Mouse (Mus musculus): ENCODE measurements around the gene Celsr3. TPM values are rescaled to one million over a fixed set of nuclear protein-coding genes. Genes with fewer than 3 reads are reported as not detected.

Celsr3 gene
- polyA plus RNA-seq, 1 experiment from 2014 or later, result 0.20 TPM

Small RNA genes within 50 kb of the gene (microRNA-seq; reads per million reads assigned to microRNA genes)
- gene Gm23156, result not detected

Other genes with a start within 250 kb of the Celsr3 start
- 152 and 167 TPM in 2 replicates for gene Wdr6, start 247.6 kb upstream of the Celsr3 start, polyA plus RNA-seq (2014; fragmentation: Nextera tagmentation; extraction: Ambion mirVana)
- 6.7 and 7.2 TPM in 2 replicates for gene P4htm, start 228.7 kb upstream of the Celsr3 start, polyA plus RNA-seq (2014; fragmentation: Nextera tagmentation; extraction: Ambion mirVana)
- gene Arih2, start 176.9 kb upstream of the Celsr3 start, polyA plus RNA-seq (2014; fragmentation: Nextera tagmentation; extraction: Ambion mirVana), result 45.0 and 49.8 TPM in 2 replicates
- gene Slc25a20, start 164.2 kb upstream of the Celsr3 start, polyA plus RNA-seq (2014; fragmentation: Nextera tagmentation; extraction: Ambion mirVana), result 23.2 and 31.4 TPM in 2 replicates
- 32.5 and 35.2 TPM in 2 replicates for gene Prkar2a, start 137.0 kb upstream of the Celsr3 start, polyA plus RNA-seq (2014; fragmentation: Nextera tagmentation; extraction: Ambion mirVana)
- 129 and 136 TPM in 2 replicates for gene Ip6k2, start 42.5 kb upstream of the Celsr3 start, polyA plus RNA-seq (2014; fragmentation: Nextera tagmentation; extraction: Ambion mirVana)
- gene Nckipsd, start 18.0 kb upstream of the Celsr3 start, polyA plus RNA-seq (2014; fragmentation: Nextera tagmentation; extraction: Ambion mirVana), result 13.9 and 15.7 TPM in 2 replicates
- 12.5 and 13.5 TPM in 2 replicates for gene Slc26a6, start 27.0 kb downstream of the Celsr3 start, polyA plus RNA-seq (2014; fragmentation: Nextera tagmentation; extraction: Ambion mirVana)
- gene Tmem89, start 88.3 kb downstream of the Celsr3 start, polyA plus RNA-seq (2014; fragmentation: Nextera tagmentation; extraction: Ambion mirVana), result not detected in 2 replicates
- 463 and 485 TPM in 2 replicates for gene Uqcrc1, start 110.3 kb downstream of the Celsr3 start, polyA plus RNA-seq (2014; fragmentation: Nextera tagmentation; extraction: Ambion mirVana)
- gene Col7a1, start 127.3 kb downstream of the Celsr3 start, polyA plus RNA-seq (2014; fragmentation: Nextera tagmentation; extraction: Ambion mirVana), result 4.7 and 5.0 TPM in 2 replicates
- 0.21 TPM in 1 of 2 replicates, not detected in the other for gene Ucn2, start 159.7 kb downstream of the Celsr3 start, polyA plus RNA-seq (2014; fragmentation: Nextera tagmentation; extraction: Ambion mirVana)
- gene Pfkfb4, start 165.5 kb downstream of the Celsr3 start, polyA plus RNA-seq (2014; fragmentation: Nextera tagmentation; extraction: Ambion mirVana), result 9.4 and 13.3 TPM in 2 replicates
- 38.9 and 43.3 TPM in 2 replicates for gene Shisa5, start 212.2 kb downstream of the Celsr3 start, polyA plus RNA-seq (2014; fragmentation: Nextera tagmentation; extraction: Ambion mirVana)
- 5.5 and 8.2 TPM in 2 replicates for gene Trex1, start 233.4 kb downstream of the Celsr3 start, polyA plus RNA-seq (2014; fragmentation: Nextera tagmentation; extraction: Ambion mirVana)
- gene Atrip, start 247.8 kb downstream of the Celsr3 start, polyA plus RNA-seq (2014; fragmentation: Nextera tagmentation; extraction: Ambion mirVana), result 28.4 and 30.6 TPM in 2 replicates